Mouse (Mus musculus) CH12.LX (cell line): ENCODE results near the gene Ubash3b.

Source experiments
- CTCF ChIP-seq, 2 experiments: IDR thresholded peaks in 1 of 2; conservative IDR thresholded peaks in 1 of 2; 2 replicates each; pipeline ENCODE4 v1.5.1; 2011 to 2012; ENCODE audit warnings: low read depth in 2 of 2, low read length in 2 of 2, improper control_type of control experiment in 1 of 2, inconsistent platforms in 1 of 2, mild to moderate bottlenecking in 1 of 2, moderate library complexity in 1 of 2
- KAT2A ChIP-seq: IDR thresholded peaks from 2 replicates; pipeline ENCODE4 v1.6.1; 2012; ENCODE audit warnings: low read length, improper control_type of control experiment, inconsistent platforms; ENCODE audit not compliant: insufficient replicate concordance
- POLR2A ChIP-seq: IDR thresholded peaks from 2 replicates; pipeline ENCODE4 v1.6.1; 2011; ENCODE audit warnings: low read depth, mild to moderate bottlenecking, improper control_type of control experiment, low read length
- TCF12 ChIP-seq: IDR thresholded peaks from 2 replicates; pipeline ENCODE4 v1.6.1; 2014; ENCODE audit warnings: low read depth, mild to moderate bottlenecking, inconsistent platforms, low read length, improper control_type of control experiment
- UBTF ChIP-seq: IDR thresholded peaks from 2 replicates; pipeline ENCODE4 v1.6.1; 2012; ENCODE audit warnings: low read depth, mild to moderate bottlenecking, inconsistent platforms, low read length, improper control_type of control experiment, moderate library complexity

DNA sequence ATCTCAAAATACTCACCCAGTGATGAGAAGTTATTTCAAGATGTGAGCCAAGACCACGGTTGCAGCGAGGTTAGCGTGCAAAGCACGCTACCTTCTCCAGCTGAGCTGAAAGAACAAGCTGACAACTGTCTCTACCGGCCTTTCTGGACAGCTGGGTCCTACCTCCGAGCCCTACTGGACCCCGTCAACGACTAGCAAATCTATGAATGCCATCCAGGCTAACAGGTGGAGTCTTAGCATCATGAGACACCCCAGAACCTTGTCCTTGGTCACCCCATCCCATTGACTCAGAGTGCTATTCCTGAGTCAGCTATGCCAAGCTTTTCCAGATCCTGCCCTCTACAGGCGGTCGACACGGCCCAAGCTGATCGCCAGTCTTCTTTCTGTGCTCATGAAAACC, 69.5 kb downstream of the Ubash3b start:
- TF ChIP-seq CTCF (conservative IDR thresholded peaks at IDR 0.05 in 1 of 2, IDR thresholded peaks at IDR 0.05 in 1 of 2; ENCODE audit: low read depth in 2 of 2, low read length in 2 of 2) (no peak), POLR2A (no peak), TCF12 (no peak), UBTF (no peak), KAT2A (no peak)
